Mouse (Mus musculus) lung, adult 2 months (tissue): ENCODE measurements around the gene Ctcfl.

Experiments
- CTCF ChIP-seq: fragments of 200-500 bp; IDR thresholded peaks from 2 replicates; pipeline ENCODE4 v1.5.1; 2011; ENCODE audit warnings: mild to moderate bottlenecking, low read length, control low read depth; ENCODE audit not compliant: insufficient read depth
- POLR2A ChIP-seq: fragments of 200-500 bp; IDR thresholded peaks from 2 replicates; pipeline ENCODE4 v1.6.1; 2011; ENCODE audit warnings: low read depth, mild to moderate bottlenecking, control low read depth, low read length, borderline replicate concordance; ENCODE audit errors: extremely low read depth

DNA sequence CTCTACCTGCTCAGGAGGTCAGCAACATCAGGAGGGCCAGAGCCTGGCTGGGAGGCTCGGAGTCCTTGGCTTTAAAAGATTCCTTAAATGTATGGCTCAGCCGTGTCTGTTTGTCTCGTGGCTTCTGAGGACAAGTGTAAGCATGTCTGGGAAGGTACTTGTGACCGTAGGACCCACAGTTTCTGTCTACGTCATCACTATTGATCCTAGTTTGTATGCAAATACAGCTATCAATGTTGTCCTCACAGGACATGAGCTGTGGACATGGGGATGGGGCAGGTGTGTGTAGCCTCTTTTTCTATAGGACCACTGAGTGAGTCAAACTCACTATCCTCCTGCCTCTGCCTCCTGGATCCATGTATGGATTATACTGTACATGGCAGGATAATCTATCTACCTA lies 28.7 kb upstream of the Ctcfl start:
- TF ChIP-seq CTCF: no peak
- no peak for TF ChIP-seq POLR2A
